Mouse (Mus musculus) E14TG2a.4 (cell line): Measurements from ENCODE around the gene Srbd1.

Experiments
- H3K27me3 ChIP-seq: 2 replicates; pipeline ENCODE4 v1.6.1; 2014; ENCODE audit warnings: low read length, control low read depth; ENCODE audit not compliant: insufficient read depth
- H3K36me3 ChIP-seq: 2 replicates; pipeline ENCODE4 v1.6.1; 2014; ENCODE audit warnings: low read length, control low read depth; ENCODE audit not compliant: insufficient read depth
- H3K4me1 ChIP-seq: replicated peaks from 2 replicates; pipeline ENCODE4 v1.6.1; 2014; ENCODE audit warnings: low read depth, low read length, control low read depth
- H3K4me3 ChIP-seq: replicated peaks from 2 replicates; pipeline ENCODE4 v1.5.1; 2014; ENCODE audit warnings: mild to moderate bottlenecking, low read length
- H3K9me3 ChIP-seq: 2 replicates; pipeline ENCODE4 v1.6.1; 2014; ENCODE audit warnings: low read length, control low read depth
- CTCF ChIP-seq: conservative IDR thresholded peaks from 2 replicates; pipeline ENCODE4 v1.5.1; 2014; ENCODE audit warnings: low read length
- NANOG ChIP-seq: IDR thresholded peaks from 2 replicates; pipeline ENCODE4 v1.6.1; 2014; ENCODE audit warnings: borderline replicate concordance, low read length, mixed read lengths
- POU5F1 ChIP-seq: IDR thresholded peaks from 2 replicates; pipeline ENCODE4 v1.6.1; 2014; ENCODE audit warnings: low read length, borderline replicate concordance

Gene Srbd1

GRCm38 (mm10) chr17:86021231-86021630 is 123.7 kb downstream of the Srbd1 start:
- H3K9me3 ChIP-seq = no peaks in the 10 kb centered on the region
- 0 out of 2 replicates have a peak, but pooled peaks cover 8% of the 10 kb centered on the region for H3K36me3 ChIP-seq
- no peak for TF ChIP-seq NANOG
- no peak for TF ChIP-seq CTCF
- TF ChIP-seq POU5F1 = no peak
- no peaks in the 10 kb centered on the region for H3K27me3 ChIP-seq
- H3K4me3 ChIP-seq = no peak overlapping the region
- no peaks in the 10 kb centered on the region; the same call in 1 of the 2 replicates for H3K4me1 ChIP-seq

GRCm38 (mm10) chr17:86019793-86020192 is 125.2 kb downstream of the Srbd1 start:
- H3K4me1 ChIP-seq = no peaks in the 10 kb centered on the region; the same call in 1 of the 2 replicates
- no peaks in the 10 kb centered on the region for H3K9me3 ChIP-seq
- no peak overlapping the region for H3K4me3 ChIP-seq
- H3K36me3 ChIP-seq = peaks cover 15% of the 10 kb centered on the region; the same call in 1 of the 2 replicates
- no peak for TF ChIP-seq NANOG
- H3K27me3 ChIP-seq = no peaks in the 10 kb centered on the region

DNA sequence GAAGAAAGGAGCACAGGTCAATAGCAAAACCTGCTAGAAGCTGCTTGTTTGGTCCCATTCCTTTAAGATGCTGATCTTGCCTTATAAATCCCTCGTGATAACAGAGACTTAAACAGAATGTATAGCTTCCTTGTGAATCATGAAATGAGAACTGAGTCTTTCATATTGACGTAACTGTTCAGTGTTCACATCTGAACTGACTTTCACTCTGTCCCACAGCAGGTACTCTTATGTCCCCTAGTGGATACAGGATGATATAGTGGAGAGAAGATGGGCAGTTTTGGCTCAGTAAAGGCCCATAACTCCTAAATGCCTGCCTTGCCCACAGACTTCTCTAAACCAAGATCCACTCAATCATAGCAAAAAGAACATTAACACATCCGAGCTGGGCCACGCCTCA is 130.7 kb downstream of the Srbd1 start:
- Histone ChIP-seq H3K36me3 (peaks cover 9% of the 10 kb centered on the region; the same call in 1 of the 2 replicates), H3K4me1 (no peaks in the 10 kb centered on the region), H3K9me3 (no peaks in the 10 kb centered on the region), H3K4me3 (no peak overlapping the region), H3K27me3 (no peaks in the 10 kb centered on the region)
- no peak for TF ChIP-seq NANOG
- TF ChIP-seq CTCF = no peak
- TF ChIP-seq POU5F1 = no peak

DNA sequence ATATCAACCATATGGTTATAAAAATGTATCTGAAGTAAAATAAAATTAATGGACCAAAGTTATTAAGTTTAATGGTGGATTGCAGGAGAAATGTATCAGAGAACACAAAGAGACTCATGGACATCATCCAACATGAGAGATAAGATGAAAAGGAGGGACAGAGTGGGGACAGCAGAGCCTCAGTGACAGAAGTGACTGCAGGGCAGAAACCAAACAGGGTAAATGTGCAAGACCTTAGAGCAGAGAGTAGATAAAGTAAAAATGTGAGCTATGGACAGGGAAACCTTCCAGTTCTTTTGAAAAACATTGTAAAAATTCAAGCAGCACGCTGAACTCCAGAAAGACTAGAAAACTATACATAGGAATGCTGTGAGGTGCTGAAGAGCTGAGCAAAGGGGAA is 132.4 kb downstream of the Srbd1 start:
- Histone ChIP-seq H3K4me1 (no peaks in the 10 kb centered on the region), H3K27me3 (no peaks in the 10 kb centered on the region), H3K9me3 (no peaks in the 10 kb centered on the region), H3K4me3 (no peak overlapping the region), H3K36me3 (peaks cover 9% of the 10 kb centered on the region; the same call in 1 of the 2 replicates)
- TF ChIP-seq NANOG = no peak
- no peak for TF ChIP-seq CTCF
- TF ChIP-seq POU5F1 = no peak

- Histone ChIP-seq H3K9me3 (no peaks in the 10 kb centered on the region), H3K27me3 (no peaks in the 10 kb centered on the region), H3K4me3 (no peak overlapping the region), H3K36me3 (peaks cover 9% of the 10 kb centered on the region; the same call in 1 of the 2 replicates), H3K4me1 (no peaks in the 10 kb centered on the region)
- TF ChIP-seq POU5F1 (no peak), CTCF (no peak), NANOG (no peak)
Observed at GRCm38 (mm10) chr17:86011849-86012248, 133.1 kb downstream of the Srbd1 start.

GRCm38 (mm10) chr17:86008401-86008800 is 136.6 kb downstream of the Srbd1 start:
- TF ChIP-seq POU5F1 = no peak
- TF ChIP-seq NANOG = no peak
- TF ChIP-seq CTCF = no peak
- Histone ChIP-seq H3K36me3 (peaks cover 1% of the 10 kb centered on the region; the same call in 1 of the 2 replicates), H3K27me3 (no peaks in the 10 kb centered on the region), H3K4me3 (no peak overlapping the region), H3K4me1 (no peaks in the 10 kb centered on the region), H3K9me3 (no peaks in the 10 kb centered on the region)

- Histone ChIP-seq H3K27me3 (no peaks in the 10 kb centered on the region), H3K4me1 (peaks cover 4% of the 10 kb centered on the region), H3K36me3 (peaks cover 46% of the 10 kb centered on the region), H3K9me3 (no peaks in the 10 kb centered on the region), H3K4me3 (no peak overlapping the region)
- no peak for TF ChIP-seq CTCF
- TF ChIP-seq POU5F1 = no peak
- TF ChIP-seq NANOG = no peak
Observed at GRCm38 (mm10) chr17:86002113-86002512, 142.9 kb downstream of the Srbd1 start.

DNA sequence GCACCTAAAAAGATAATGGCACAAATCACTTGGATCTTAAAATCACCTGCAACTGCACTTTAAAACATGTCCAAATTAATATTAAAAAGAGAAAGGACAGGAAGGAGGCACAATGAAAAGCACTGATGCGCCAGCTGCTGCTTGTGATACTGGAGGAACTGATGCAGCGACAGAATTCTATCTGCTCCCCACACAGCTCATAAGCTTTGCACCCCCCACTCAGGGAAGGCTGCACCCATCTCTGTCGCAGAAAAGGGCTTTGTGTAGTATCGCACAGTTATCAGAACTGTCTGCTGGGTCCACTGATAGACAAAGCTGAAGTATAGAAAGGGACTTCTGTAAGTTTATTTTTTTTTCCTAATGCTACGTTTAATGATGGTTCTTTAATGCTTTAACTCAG is 143.3 kb downstream of the Srbd1 start:
- H3K4me3 ChIP-seq = no peak overlapping the region
- H3K4me1 ChIP-seq = peaks cover 4% of the 10 kb centered on the region
- TF ChIP-seq CTCF (no peak), POU5F1 (no peak), NANOG (no peak)
- peaks cover 50% of the 10 kb centered on the region for H3K36me3 ChIP-seq
- H3K27me3 ChIP-seq = no peaks in the 10 kb centered on the region
- H3K9me3 ChIP-seq = no peaks in the 10 kb centered on the region

GRCm38 (mm10) chr17:85995727-85996126 is 149.2 kb downstream of the Srbd1 start:
- Histone ChIP-seq H3K4me3 (no peak overlapping the region), H3K36me3 (peaks cover 60% of the 10 kb centered on the region), H3K27me3 (no peaks in the 10 kb centered on the region), H3K4me1 (no peaks in the 10 kb centered on the region; the same call in 1 of the 2 replicates), H3K9me3 (no peaks in the 10 kb centered on the region)
- TF ChIP-seq POU5F1 (no peak), CTCF (no peak), NANOG (no peak)
